Mouse (Mus musculus) midbrain, embryonic 15.5 days (tissue): ENCODE data around the gene Gm20388. TPM values are rescaled to one million over a fixed set of nuclear protein-coding genes. Genes with fewer than 3 reads are reported as not detected.

Experiments used
- ATAC-seq: fragments of 200-750 bp; cut with Nextera tagmentation; replicated peaks from 2 replicates; pipeline ENCODE4 v1.8.0; 2017; ENCODE audit warnings: moderate TSS enrichment
- H3K27ac ChIP-seq: fragments of 300-500 bp; sonication (generic); 2 replicates; pipeline ENCODE4 v1.5.1; 2015; ENCODE audit warnings: mild to moderate bottlenecking, inconsistent platforms
- H3K27me3 ChIP-seq: fragments of 300-500 bp; sonication (generic); replicated peaks from 2 replicates; pipeline ENCODE4 v1.6.1; 2015; ENCODE audit warnings: inconsistent platforms
- H3K36me3 ChIP-seq: fragments of 300-500 bp; sonication (generic); replicated peaks from 2 replicates; pipeline ENCODE4 v1.6.1; 2015; ENCODE audit warnings: inconsistent platforms
- H3K4me1 ChIP-seq: fragments of 300-500 bp; sonication (generic); 2 replicates; pipeline ENCODE4 v1.6.1; 2015; ENCODE audit warnings: inconsistent platforms
- H3K4me2 ChIP-seq: fragments of 300-500 bp; sonication (generic); 2 replicates; pipeline ENCODE4 v1.6.1; 2015; ENCODE audit warnings: inconsistent platforms, mild to moderate bottlenecking, moderate library complexity
- H3K4me3 ChIP-seq: fragments of 300-500 bp; sonication (generic); 2 replicates; pipeline ENCODE4 v1.5.1; 2015; ENCODE audit warnings: mild to moderate bottlenecking, inconsistent platforms
- H3K9ac ChIP-seq: fragments of 300-500 bp; sonication (generic); 2 replicates; pipeline ENCODE4 v1.6.1; 2015; ENCODE audit warnings: mild to moderate bottlenecking, inconsistent platforms
- H3K9me3 ChIP-seq: fragments of 300-500 bp; sonication (generic); 2 replicates; pipeline ENCODE4 v1.6.1; 2016; ENCODE audit warnings: inconsistent platforms
- WGBS: fragments of 180-500 bp; shearing (Covaris S2); methylation state at CpG from one replicate; pipeline ENCODE4 v1.1.7; 2015; ENCODE audit warnings: mixed read lengths; 5-methylcytosine and 5-hydroxymethylcytosine counted together
- polyA plus RNA-seq: library from polyadenylated mRNA; unstranded; fragments of >200 nt; fragmentation: Nextera tagmentation; extraction: Ambion mirVana; gene quantifications from 2 replicates; pipeline ENCODE4 v1.2.1, GENCODE M21; 2015

Gm20388 gene
- polyA plus RNA-seq, 1 experiment from 2014 or later: 5.6 TPM

DNA sequence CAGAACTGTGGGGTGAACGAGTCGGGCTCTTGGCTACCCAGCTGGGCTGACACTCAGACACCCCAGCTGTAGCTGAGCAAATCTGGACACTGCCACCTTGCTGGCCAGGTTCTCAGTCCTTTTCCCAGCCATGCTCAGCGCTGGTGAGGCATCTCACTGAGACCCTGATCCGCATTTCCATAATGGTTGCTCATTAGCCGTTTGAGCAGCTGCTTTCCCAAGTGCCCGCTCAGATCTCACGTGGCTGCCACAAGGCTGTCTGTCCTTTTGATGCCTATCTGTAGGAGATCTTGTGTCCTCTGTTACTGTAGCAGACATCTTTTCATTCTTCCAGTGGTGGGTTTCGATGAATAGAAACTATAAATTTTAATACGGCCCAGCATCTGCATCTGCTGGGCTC, 3830.6 kb downstream of the Gm20388 start:
- H3K27me3 ChIP-seq: no peaks in the 10 kb centered on the region
- no peak overlapping the region for H3K4me3 ChIP-seq
- H3K9me3 ChIP-seq: no peaks in the 10 kb centered on the region
- H3K9ac ChIP-seq: no peak overlapping the region
- no peak overlapping the region for H3K27ac ChIP-seq
- ATAC-seq: no peak
- peaks cover 13% of the 10 kb centered on the region for H3K4me1 ChIP-seq
- no peaks in the 10 kb centered on the region for H3K36me3 ChIP-seq
- WGBS: 36% methylated on average over 9 of the region's 9 CpGs
- H3K4me2 ChIP-seq: no peak overlapping the region

DNA sequence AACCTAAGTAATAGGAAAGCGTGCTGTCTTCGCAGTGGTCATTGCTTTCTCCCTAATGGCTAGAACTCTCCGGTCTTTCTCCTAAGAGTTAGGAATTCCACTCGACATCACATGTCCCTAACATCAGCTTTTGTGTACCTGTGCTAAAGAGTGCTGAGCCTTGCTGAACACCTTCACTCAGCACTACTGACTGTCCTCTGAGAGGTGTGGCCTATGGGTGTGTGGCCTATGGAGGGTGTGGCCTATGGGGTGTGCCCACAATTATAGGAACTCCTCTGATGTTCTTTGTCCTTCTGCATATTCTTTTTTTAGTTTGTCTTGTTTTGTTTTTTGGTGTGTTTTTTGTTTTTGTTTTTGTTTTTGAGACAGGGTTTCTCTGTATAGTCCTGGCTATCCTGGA, 3835.8 kb downstream of the Gm20388 start:
- Histone ChIP-seq H3K4me3 (no peak overlapping the region), H3K9me3 (no peaks in the 10 kb centered on the region), H3K27me3 (no peaks in the 10 kb centered on the region), H3K27ac (no peak overlapping the region), H3K4me2 (no peak overlapping the region), H3K9ac (no peak overlapping the region), H3K4me1 (peaks cover under 1% of the 10 kb centered on the region; the same call in 1 of the 2 replicates), H3K36me3 (no peaks in the 10 kb centered on the region)
- WGBS: 95% methylated on average over 4 of the region's 4 CpGs
- ATAC-seq: no peak

DNA sequence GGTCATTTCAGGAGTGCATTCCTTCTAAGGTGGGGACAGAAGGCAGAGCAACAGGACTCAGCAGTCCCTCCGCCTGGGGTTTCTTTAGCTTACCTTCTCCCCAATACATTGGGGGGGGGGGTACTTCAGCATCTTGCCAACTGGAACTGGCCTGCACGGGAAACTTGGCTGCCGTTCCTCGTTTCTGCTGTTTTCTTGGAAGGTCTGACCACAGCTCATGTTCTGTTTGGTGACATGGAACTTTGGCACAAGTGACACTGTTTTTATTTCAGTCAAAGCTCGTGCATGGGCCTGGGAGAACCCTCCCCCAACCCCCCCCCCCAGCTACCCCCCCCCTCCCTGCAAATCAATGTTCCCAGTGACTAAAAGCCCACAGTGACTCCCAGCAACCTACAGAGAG, 3837.1 kb downstream of the Gm20388 start:
- Histone ChIP-seq H3K4me2 (no peak overlapping the region), H3K9me3 (no peaks in the 10 kb centered on the region), H3K27ac (no peak overlapping the region), H3K36me3 (no peaks in the 10 kb centered on the region), H3K4me1 (peaks cover 7% of the 10 kb centered on the region), H3K9ac (no peak overlapping the region), H3K27me3 (no peaks in the 10 kb centered on the region), H3K4me3 (no peak overlapping the region)
- no peak for ATAC-seq
- WGBS: 50% methylated on average over 5 of the region's 5 CpGs

DNA sequence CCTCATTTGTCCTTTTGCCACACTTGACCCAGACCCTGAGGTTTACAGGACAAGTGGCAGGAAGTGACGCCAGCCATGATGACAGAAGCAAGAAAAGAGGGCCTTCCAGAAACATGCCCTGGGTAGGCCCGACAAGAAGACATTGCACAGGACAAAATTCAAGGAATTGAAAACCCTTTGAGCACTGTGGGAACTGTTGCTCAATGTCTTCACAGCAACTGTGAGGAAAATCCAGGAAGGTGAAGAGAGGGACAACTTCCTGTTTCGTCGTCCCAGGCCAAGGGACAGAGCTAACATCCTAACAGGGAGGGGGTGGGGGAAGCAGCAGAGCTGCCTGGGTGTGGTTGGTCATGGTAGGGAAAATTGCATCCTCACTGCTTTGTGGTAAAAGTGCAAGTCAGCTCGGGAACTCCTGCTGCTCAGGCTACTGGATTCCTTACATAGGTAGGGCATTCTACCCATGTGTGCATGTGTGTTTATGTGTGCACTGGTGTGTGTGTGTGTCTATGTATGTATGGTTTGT, 3839.6 kb downstream of the Gm20388 start:
- WGBS: 81% methylated on average over 5 of the region's 5 CpGs
- Histone ChIP-seq H3K4me3 (no peak overlapping the region), H3K36me3 (no peaks in the 10 kb centered on the region), H3K9ac (no peak overlapping the region), H3K4me1 (peaks cover 28% of the 10 kb centered on the region), H3K9me3 (no peaks in the 10 kb centered on the region), H3K27me3 (no peaks in the 10 kb centered on the region), H3K4me2 (no peak overlapping the region), H3K27ac (no peak overlapping the region)
- no peak for ATAC-seq

DNA sequence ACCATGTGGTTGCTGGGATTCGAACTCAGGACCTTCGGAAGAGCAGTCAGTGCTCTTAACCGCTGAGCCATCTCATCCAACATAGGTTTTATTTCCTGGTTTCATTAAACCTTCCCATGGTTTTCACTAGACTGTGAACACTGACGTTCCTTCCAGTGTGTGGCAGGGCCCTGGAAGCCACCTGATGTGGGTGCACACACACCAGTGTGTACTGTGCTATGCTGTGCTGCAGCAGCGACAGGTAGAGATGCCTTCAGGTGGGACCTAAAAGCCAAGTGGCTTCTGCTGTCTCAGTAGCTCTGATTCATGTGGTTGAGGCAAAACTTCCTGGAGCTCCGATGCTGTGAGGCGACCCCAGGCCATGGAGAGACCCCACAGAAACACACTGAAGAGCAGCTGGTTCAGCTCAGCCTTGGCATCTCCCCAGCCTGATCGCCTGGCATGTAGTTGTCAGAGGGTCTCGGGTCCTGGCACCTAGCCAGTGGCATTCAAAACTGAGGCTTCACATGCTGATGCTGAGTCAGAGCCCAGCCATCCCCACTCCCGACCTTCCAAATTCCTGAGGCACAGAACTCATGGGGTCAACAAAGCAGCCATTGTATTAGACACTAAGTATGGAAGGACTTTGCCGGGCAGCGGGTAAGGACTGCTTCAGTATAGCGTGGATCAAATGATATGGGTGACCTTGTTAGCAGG, 3842.3 kb downstream of the Gm20388 start:
- H3K4me3 ChIP-seq: no peak overlapping the region
- no peaks in the 10 kb centered on the region for H3K27me3 ChIP-seq
- no peak overlapping the region for H3K4me2 ChIP-seq
- WGBS: 50% methylated on average over 13 of the region's 13 CpGs
- ATAC-seq: no peak
- H3K4me1 ChIP-seq: peaks cover 31% of the 10 kb centered on the region
- H3K27ac ChIP-seq: 0 out of 2 replicates have a peak overlapping the region, but pooled peaks have one; percentile 62
- no peaks in the 10 kb centered on the region for H3K9me3 ChIP-seq
- H3K36me3 ChIP-seq: no peaks in the 10 kb centered on the region
- no peak overlapping the region for H3K9ac ChIP-seq

DNA sequence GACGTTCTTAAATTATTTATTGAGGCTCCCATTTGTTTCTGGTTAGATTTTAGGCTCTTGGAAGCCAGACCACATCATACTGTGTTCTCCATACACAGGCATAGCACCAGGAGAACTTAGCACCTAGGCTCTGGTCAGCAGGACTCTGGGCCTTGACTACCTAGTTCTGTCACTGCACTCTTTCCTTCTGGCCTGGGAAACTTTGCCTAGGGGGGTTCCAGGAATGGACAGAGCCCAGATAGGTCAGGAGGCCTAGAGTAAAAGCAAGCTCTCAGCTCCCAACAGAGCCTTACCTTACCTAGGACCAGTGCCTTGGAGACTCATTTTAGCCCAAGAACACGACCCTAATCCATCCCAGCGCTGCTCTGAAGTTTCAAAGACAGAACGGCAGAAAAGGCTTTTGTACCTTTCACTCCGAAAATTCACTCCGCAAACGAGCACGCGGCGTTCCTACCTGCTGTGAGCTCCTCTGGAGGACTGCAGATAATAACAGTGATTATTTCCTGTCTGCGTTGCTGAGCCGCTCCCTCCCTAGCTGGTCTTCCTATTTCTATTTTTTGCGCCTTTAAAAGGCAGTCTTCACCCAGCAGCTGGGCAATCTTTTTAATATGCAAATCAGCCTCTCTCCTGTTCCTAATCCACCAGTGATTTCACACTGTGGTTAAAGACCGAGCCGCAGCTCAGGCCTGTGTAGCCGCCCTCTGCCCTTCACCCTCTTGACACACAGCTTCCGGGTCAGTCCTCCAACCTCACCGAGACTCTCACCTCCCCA, 3843.1 kb downstream of the Gm20388 start:
- no peaks in the 10 kb centered on the region for H3K36me3 ChIP-seq
- WGBS: 5% methylated on average over 18 of the region's 18 CpGs
- H3K4me3 ChIP-seq: peak overlapping the region; percentile 2; the same call in 1 of the 2 replicates
- no peak overlapping the region for H3K9ac ChIP-seq
- peaks cover 31% of the 10 kb centered on the region for H3K4me1 ChIP-seq
- H3K27ac ChIP-seq: peak overlapping the region; percentile 62
- H3K9me3 ChIP-seq: no peaks in the 10 kb centered on the region
- peak; percentile 60; the same call in 1 of the 2 replicates for ATAC-seq
- no peaks in the 10 kb centered on the region for H3K27me3 ChIP-seq
- peak overlapping the region; percentile 36 for H3K4me2 ChIP-seq

DNA sequence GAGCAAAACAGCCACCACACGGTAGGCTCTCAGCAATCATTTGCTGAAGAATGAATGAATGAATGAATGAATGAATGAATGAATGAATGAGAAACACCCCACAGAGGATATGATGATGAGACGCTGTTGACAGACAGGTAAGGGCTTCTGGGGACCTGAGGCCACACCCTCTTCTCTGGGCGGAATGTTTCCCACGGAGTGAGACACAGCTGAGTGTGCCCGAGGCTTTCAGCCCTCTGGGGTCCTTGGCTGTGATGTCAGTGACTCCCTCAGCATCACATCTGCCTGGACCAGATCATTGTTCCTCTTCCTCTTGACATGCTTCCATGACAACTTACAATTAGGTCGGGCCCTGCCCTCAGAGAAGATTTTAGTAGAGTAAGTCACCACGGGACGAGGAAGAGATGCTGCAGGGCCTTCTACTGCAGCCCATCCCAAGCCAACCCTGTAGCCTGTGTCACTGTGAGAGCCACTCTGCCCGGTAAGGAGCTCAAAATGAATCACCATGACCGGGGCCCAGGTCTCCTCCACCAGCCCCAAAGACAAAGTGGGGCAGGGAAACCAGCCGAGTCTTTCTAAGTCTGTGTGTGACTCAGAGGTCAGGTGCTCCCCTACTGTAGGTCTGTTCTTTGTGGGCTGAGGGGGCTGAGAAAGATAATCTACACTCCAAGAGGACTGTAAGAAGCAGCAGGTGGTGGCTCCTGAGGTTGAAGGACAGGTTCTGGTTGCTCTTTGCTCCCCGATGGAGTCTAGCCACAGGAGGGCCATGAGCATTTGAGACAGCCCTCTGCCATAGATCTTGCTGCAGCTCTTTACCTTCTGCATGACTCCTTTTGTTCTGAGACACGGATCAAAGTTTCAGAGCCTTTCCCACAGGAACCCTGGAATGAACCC, 3844.1 kb downstream of the Gm20388 start:
- Histone ChIP-seq H3K36me3 (no peaks in the 10 kb centered on the region), H3K27ac (peak overlapping the region; percentile 62; the same call in 1 of the 2 replicates), H3K4me2 (peak overlapping the region; percentile 36; the same call in 1 of the 2 replicates)

DNA sequence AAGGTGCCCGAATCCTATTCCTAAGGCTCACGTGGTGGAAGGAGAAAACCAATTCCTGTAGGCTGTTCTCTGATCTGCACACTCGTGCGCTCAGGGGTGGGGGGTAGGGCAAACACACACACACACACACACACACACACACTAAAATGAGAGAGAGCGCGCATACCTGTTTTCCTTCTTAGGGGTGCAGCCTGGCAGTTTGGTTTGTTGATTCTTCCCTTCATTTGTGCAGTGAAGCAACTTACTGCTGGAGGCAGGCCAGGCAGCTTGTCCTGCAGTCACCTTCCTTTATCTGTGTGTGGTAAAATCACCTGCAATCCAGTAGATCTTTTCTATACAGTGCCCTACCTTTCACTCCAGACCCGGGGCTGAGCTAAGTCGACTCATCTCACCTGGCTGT, 3846.3 kb downstream of the Gm20388 start:
- peaks cover 43% of the 10 kb centered on the region for H3K4me1 ChIP-seq
- no peak for ATAC-seq
- H3K9ac ChIP-seq: no peak overlapping the region
- no peaks in the 10 kb centered on the region for H3K9me3 ChIP-seq
- H3K27me3 ChIP-seq: no peaks in the 10 kb centered on the region
- H3K4me3 ChIP-seq: no peak overlapping the region
- no peak overlapping the region for H3K27ac ChIP-seq
- no peaks in the 10 kb centered on the region for H3K36me3 ChIP-seq
- 80% methylated on average over 8 of the region's 8 CpGs for WGBS
- H3K4me2 ChIP-seq: no peak overlapping the region

More for the DNA sequence above, 3844.1 kb downstream of the Gm20388 start:
- Histone ChIP-seq H3K4me1 (peaks cover 34% of the 10 kb centered on the region), H3K9ac (no peak overlapping the region), H3K4me3 (no peak overlapping the region), H3K9me3 (no peaks in the 10 kb centered on the region), H3K27me3 (no peaks in the 10 kb centered on the region)
- 67% methylated on average over 13 of the region's 13 CpGs for WGBS
- ATAC-seq: no peak; the same call in 1 of the 2 replicates

DNA sequence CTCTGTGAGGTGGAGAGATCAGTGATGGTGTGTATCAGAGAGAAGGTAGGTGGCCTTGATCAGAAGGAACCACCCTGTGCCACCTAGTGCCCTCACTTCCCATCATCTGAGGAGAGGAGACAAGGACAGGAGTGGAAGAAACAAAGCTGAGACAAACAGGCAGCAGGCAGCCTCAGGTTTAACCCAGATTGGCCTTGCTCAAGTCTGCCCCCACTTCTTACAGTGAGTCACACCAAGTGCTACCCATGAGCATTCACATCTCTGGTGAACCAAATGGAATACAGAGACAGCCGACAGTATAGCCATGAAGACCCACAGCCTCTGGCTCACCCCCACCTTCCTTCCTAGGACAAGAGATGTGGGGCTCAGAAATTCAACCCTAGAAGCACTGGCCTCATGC, 3848.3 kb downstream of the Gm20388 start:
- no peak overlapping the region for H3K4me2 ChIP-seq
- ATAC-seq: no peak

DNA sequence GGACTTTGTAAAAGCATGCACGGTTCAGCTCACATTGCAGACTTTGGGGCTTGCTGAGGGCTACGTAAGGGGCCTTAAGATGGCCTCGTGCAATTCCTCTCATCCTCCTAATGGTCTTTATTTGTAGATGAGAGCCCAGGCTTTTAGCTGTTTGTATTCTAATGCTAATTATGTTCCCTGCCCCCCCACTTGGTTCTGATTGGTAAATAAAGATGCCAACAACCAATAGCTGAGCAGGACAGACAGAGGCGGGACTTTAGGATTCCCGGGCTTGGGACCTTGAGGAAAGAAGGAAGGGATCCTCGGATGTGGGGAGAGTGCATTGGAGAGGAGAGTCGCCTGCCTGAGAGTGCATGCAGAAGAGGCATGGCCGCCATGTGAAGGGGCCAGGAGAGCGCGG, 3849.3 kb downstream of the Gm20388 start:
- Histone ChIP-seq H3K4me3 (0 out of 2 replicates have a peak overlapping the region, but pooled peaks have one; percentile 8), H3K4me2 (peak overlapping the region; percentile 43), H3K27me3 (no peaks in the 10 kb centered on the region), H3K9me3 (no peaks in the 10 kb centered on the region), H3K36me3 (no peaks in the 10 kb centered on the region), H3K9ac (no peak overlapping the region), H3K27ac (no peak overlapping the region), H3K4me1 (peaks cover 19% of the 10 kb centered on the region)
- WGBS: 5% methylated on average over 10 of the region's 10 CpGs
- peak; percentile 42; the same call in 1 of the 2 replicates for ATAC-seq

More for the DNA sequence above, 3848.3 kb downstream of the Gm20388 start:
- no peaks in the 10 kb centered on the region for H3K9me3 ChIP-seq
- H3K4me3 ChIP-seq: no peak overlapping the region
- H3K4me1 ChIP-seq: peaks cover 29% of the 10 kb centered on the region
- no peaks in the 10 kb centered on the region for H3K27me3 ChIP-seq
- H3K27ac ChIP-seq: no peak overlapping the region
- WGBS: 89% methylated on average over 1 of the region's 1 CpGs
- H3K9ac ChIP-seq: no peak overlapping the region
- H3K36me3 ChIP-seq: no peaks in the 10 kb centered on the region

DNA sequence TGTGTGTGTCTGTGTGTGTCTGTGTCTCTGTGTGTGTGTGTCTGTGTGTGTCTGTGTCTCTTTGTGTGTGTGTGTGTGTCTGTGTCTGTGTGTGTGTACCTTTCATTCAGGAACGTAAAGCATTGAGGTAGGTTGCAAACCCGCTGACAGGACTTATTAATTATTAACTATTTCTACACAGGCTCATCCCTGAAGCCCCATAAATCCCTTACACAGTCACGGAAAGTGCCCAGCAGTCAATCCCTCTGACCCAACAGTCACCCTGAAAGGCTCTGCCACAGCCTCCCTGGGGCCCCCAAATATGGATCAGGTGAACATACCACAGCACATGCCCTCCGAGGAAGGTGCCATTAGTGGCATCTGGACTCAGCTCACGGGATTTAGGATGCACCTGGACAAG, 3849.9 kb downstream of the Gm20388 start:
- no peaks in the 10 kb centered on the region for H3K36me3 ChIP-seq
- H3K4me2 ChIP-seq: no peak overlapping the region

More for the DNA sequence above, 3849.9 kb downstream of the Gm20388 start:
- Histone ChIP-seq H3K27me3 (no peaks in the 10 kb centered on the region), H3K4me1 (peaks cover 19% of the 10 kb centered on the region), H3K27ac (no peak overlapping the region), H3K9me3 (no peaks in the 10 kb centered on the region), H3K4me3 (no peak overlapping the region), H3K9ac (no peak overlapping the region)
- ATAC-seq: no peak
- 60% methylated on average over 5 of the region's 5 CpGs for WGBS
